Mouse (Mus musculus): ENCODE measurements around the gene Tada2b. TPM values are rescaled to one million over a fixed set of nuclear protein-coding genes. Genes with fewer than 3 reads are reported as not detected.

Tada2b gene
- polyA plus RNA-seq, 1 experiment from 2014 or later = 2.0 TPM

GRCm38 (mm10) chr5:36485306-36485705 lies 1.2 kb upstream of the Tada2b start:
- Histone ChIP-seq H3K9ac (replicated peaks; ENCODE audit: low read length) (peak overlapping the region; percentile 58; the same call in 1 of the 2 replicates), H3K27me3 (ENCODE audit: insufficient read depth, low read length) (peaks cover 10% of the 10 kb centered on the region; the same call in 1 of the 2 replicates), H3K4me2 (replicated peaks; ENCODE audit: low read depth, low read length) (peak overlapping the region; percentile 97), H3K4me3 (ENCODE audit: low read length) (peak overlapping the region; percentile 49), H3K36me3 (ENCODE audit: insufficient read depth, low read length) (no peaks in the 10 kb centered on the region), H3K27ac (ENCODE audit: low read length) (no peak overlapping the region), H3K9me3 (ENCODE audit: low read length) (no peaks in the 10 kb centered on the region), H3K4me1 (ENCODE audit: insufficient read depth, low read length) (peaks cover 30% of the 10 kb centered on the region)
- no peak for ATAC-seq (ENCODE audit: low FRiP score, low TSS enrichment)
- 28% methylated on average over 19 of the region's 19 CpGs for WGBS

GRCm38 (mm10) chr5:36483203-36484101 lies 633 bp downstream of the Tada2b start:
- peak; percentile 41 for ATAC-seq (ENCODE audit: low FRiP score, low TSS enrichment)
- peak overlapping the region; percentile 93 for H3K9ac ChIP-seq (replicated peaks; ENCODE audit: low read length)
- WGBS = 2% methylated on average over 52 of the region's 58 CpGs
- peak overlapping the region; percentile 68 for H3K27ac ChIP-seq (ENCODE audit: low read length)
- no peaks in the 10 kb centered on the region for H3K36me3 ChIP-seq (ENCODE audit: insufficient read depth, low read length)
- peak overlapping the region; percentile 80 for H3K4me2 ChIP-seq (replicated peaks; ENCODE audit: low read depth, low read length)
- no peaks in the 10 kb centered on the region for H3K9me3 ChIP-seq (ENCODE audit: low read length)
- peaks cover 10% of the 10 kb centered on the region; the same call in 1 of the 2 replicates for H3K27me3 ChIP-seq (ENCODE audit: insufficient read depth, low read length)
- H3K4me3 ChIP-seq (ENCODE audit: low read length) = peak overlapping the region; percentile 89
- H3K4me1 ChIP-seq (ENCODE audit: insufficient read depth, low read length) = peaks cover 25% of the 10 kb centered on the region

GRCm38 (mm10) chr5:36481114-36481513 lies 3.0 kb downstream of the Tada2b start:
- no peak overlapping the region for H3K4me3 ChIP-seq (ENCODE audit: low read length)
- H3K9me3 ChIP-seq (ENCODE audit: low read length) = no peaks in the 10 kb centered on the region
- H3K4me2 ChIP-seq (replicated peaks; ENCODE audit: low read depth, low read length) = no peak overlapping the region
- ATAC-seq (ENCODE audit: low FRiP score, low TSS enrichment) = no peak
- peaks cover 25% of the 10 kb centered on the region for H3K4me1 ChIP-seq (ENCODE audit: insufficient read depth, low read length)
- H3K9ac ChIP-seq (replicated peaks; ENCODE audit: low read length) = no peak overlapping the region
- 79% methylated on average over 1 of the region's 1 CpGs for WGBS
- H3K27me3 ChIP-seq (ENCODE audit: insufficient read depth, low read length) = peaks cover 10% of the 10 kb centered on the region; the same call in 1 of the 2 replicates
- peaks cover 6% of the 10 kb centered on the region for H3K36me3 ChIP-seq (ENCODE audit: insufficient read depth, low read length)
- no peak overlapping the region for H3K27ac ChIP-seq (ENCODE audit: low read length)

GRCm38 (mm10) chr5:36480398-36480797 lies 3.7 kb downstream of the Tada2b start:
- Histone ChIP-seq H3K4me1 (ENCODE audit: insufficient read depth, low read length) (peaks cover 25% of the 10 kb centered on the region), H3K4me3 (ENCODE audit: low read length) (no peak overlapping the region), H3K27ac (ENCODE audit: low read length) (no peak overlapping the region), H3K9ac (replicated peaks; ENCODE audit: low read length) (no peak overlapping the region), H3K27me3 (ENCODE audit: insufficient read depth, low read length) (peaks cover 8% of the 10 kb centered on the region; the same call in 1 of the 2 replicates), H3K4me2 (replicated peaks; ENCODE audit: low read depth, low read length) (no peak overlapping the region), H3K9me3 (ENCODE audit: low read length) (no peaks in the 10 kb centered on the region), H3K36me3 (ENCODE audit: insufficient read depth, low read length) (peaks cover 8% of the 10 kb centered on the region)
- 89% methylated on average over 4 of the region's 4 CpGs for WGBS
- no peak for ATAC-seq (ENCODE audit: low FRiP score, low TSS enrichment)

- H3K36me3 ChIP-seq (ENCODE audit: insufficient read depth, low read length) = peaks cover 8% of the 10 kb centered on the region
- H3K4me1 ChIP-seq (ENCODE audit: insufficient read depth, low read length) = peaks cover 19% of the 10 kb centered on the region
- H3K4me3 ChIP-seq (ENCODE audit: low read length) = no peak overlapping the region
- ATAC-seq (ENCODE audit: low FRiP score, low TSS enrichment) = no peak
- no peak overlapping the region for H3K4me2 ChIP-seq (replicated peaks; ENCODE audit: low read depth, low read length)
- 80% methylated on average over 2 of the region's 2 CpGs for WGBS
- no peaks in the 10 kb centered on the region for H3K9me3 ChIP-seq (ENCODE audit: low read length)
- H3K27me3 ChIP-seq (ENCODE audit: insufficient read depth, low read length) = peaks cover under 1% of the 10 kb centered on the region; the same call in 1 of the 2 replicates
- H3K27ac ChIP-seq (ENCODE audit: low read length) = no peak overlapping the region
- no peak overlapping the region for H3K9ac ChIP-seq (replicated peaks; ENCODE audit: low read length)
Measured at GRCm38 (mm10) chr5:36479735-36480134, 4.3 kb downstream of the Tada2b start.

- H3K4me3 ChIP-seq (ENCODE audit: low read length) = no peak overlapping the region
- H3K27ac ChIP-seq (ENCODE audit: low read length) = no peak overlapping the region
- no peak overlapping the region for H3K9ac ChIP-seq (replicated peaks; ENCODE audit: low read length)
- H3K4me1 ChIP-seq (ENCODE audit: insufficient read depth, low read length) = peaks cover 18% of the 10 kb centered on the region
- peaks cover 13% of the 10 kb centered on the region for H3K36me3 ChIP-seq (ENCODE audit: insufficient read depth, low read length)
- ATAC-seq (ENCODE audit: low FRiP score, low TSS enrichment) = no peak
- no peaks in the 10 kb centered on the region for H3K9me3 ChIP-seq (ENCODE audit: low read length)
- no peaks in the 10 kb centered on the region for H3K27me3 ChIP-seq (ENCODE audit: insufficient read depth, low read length)
- no peak overlapping the region for H3K4me2 ChIP-seq (replicated peaks; ENCODE audit: low read depth, low read length)
- 84% methylated on average over 6 of the region's 6 CpGs for WGBS
Measured at GRCm38 (mm10) chr5:36478540-36479420, 5.3 kb downstream of the Tada2b start.

- Histone ChIP-seq H3K27ac (ENCODE audit: low read length) (no peak overlapping the region), H3K36me3 (ENCODE audit: insufficient read depth, low read length) (peaks cover 23% of the 10 kb centered on the region), H3K9ac (replicated peaks; ENCODE audit: low read length) (no peak overlapping the region), H3K4me1 (ENCODE audit: insufficient read depth, low read length) (peaks cover 10% of the 10 kb centered on the region), H3K9me3 (ENCODE audit: low read length) (no peaks in the 10 kb centered on the region), H3K4me3 (ENCODE audit: low read length) (no peak overlapping the region), H3K27me3 (ENCODE audit: insufficient read depth, low read length) (no peaks in the 10 kb centered on the region), H3K4me2 (replicated peaks; ENCODE audit: low read depth, low read length) (no peak overlapping the region)
- 93% methylated on average over 3 of the region's 3 CpGs for WGBS
- ATAC-seq (ENCODE audit: low FRiP score, low TSS enrichment) = no peak
Measured at GRCm38 (mm10) chr5:36477486-36477885, 6.6 kb downstream of the Tada2b start.

- H3K4me3 ChIP-seq (ENCODE audit: low read length) = no peak overlapping the region
- peak; percentile 59; the same call in 1 of the 2 replicates for ATAC-seq (ENCODE audit: low FRiP score, low TSS enrichment)
- 88% methylated on average over 5 of the region's 5 CpGs for WGBS
- no peaks in the 10 kb centered on the region for H3K27me3 ChIP-seq (ENCODE audit: insufficient read depth, low read length)
- H3K4me1 ChIP-seq (ENCODE audit: insufficient read depth, low read length) = no peaks in the 10 kb centered on the region
- H3K9ac ChIP-seq (replicated peaks; ENCODE audit: low read length) = no peak overlapping the region
- H3K36me3 ChIP-seq (ENCODE audit: insufficient read depth, low read length) = peaks cover 55% of the 10 kb centered on the region
- H3K4me2 ChIP-seq (replicated peaks; ENCODE audit: low read depth, low read length) = no peak overlapping the region
- no peak overlapping the region for H3K27ac ChIP-seq (ENCODE audit: low read length)
- H3K9me3 ChIP-seq (ENCODE audit: low read length) = no peaks in the 10 kb centered on the region
Measured at GRCm38 (mm10) chr5:36474283-36474682, 9.8 kb downstream of the Tada2b start.

GRCm38 (mm10) chr5:36472876-36473655 lies 11.0 kb downstream of the Tada2b start:
- H3K4me2 ChIP-seq (replicated peaks; ENCODE audit: low read depth, low read length) = no peak overlapping the region
- H3K9ac ChIP-seq (replicated peaks; ENCODE audit: low read length) = no peak overlapping the region
- no peaks in the 10 kb centered on the region for H3K9me3 ChIP-seq (ENCODE audit: low read length)
- no peak overlapping the region for H3K27ac ChIP-seq (ENCODE audit: low read length)
- WGBS = 91% methylated on average over 4 of the region's 4 CpGs
- ATAC-seq (ENCODE audit: low FRiP score, low TSS enrichment) = no peak
- H3K4me1 ChIP-seq (ENCODE audit: insufficient read depth, low read length) = no peaks in the 10 kb centered on the region
- H3K4me3 ChIP-seq (ENCODE audit: low read length) = no peak overlapping the region
- no peaks in the 10 kb centered on the region for H3K27me3 ChIP-seq (ENCODE audit: insufficient read depth, low read length)
- peaks cover 55% of the 10 kb centered on the region for H3K36me3 ChIP-seq (ENCODE audit: insufficient read depth, low read length)
